Mouse (Mus musculus): ENCODE measurements around the gene Tnfaip8l1.

The Tnfaip8l1 gene

GRCm38 (mm10) chr17:56219805-56220204 lies 57.5 kb downstream of the Tnfaip8l1 start:
- no peak for DNase-seq (ENCODE audit: low spot score)
